Mouse (Mus musculus) neural tube, embryonic 14.5 days (tissue): Measurements from ENCODE around the gene Sh2b1. TPM values are rescaled to one million over a fixed set of nuclear protein-coding genes. Genes with fewer than 3 reads are reported as not detected.

Experiments
- ATAC-seq: fragments of 200-750 bp; cut with Nextera tagmentation; 2 replicates; pipeline ENCODE4 v1.8.0; 2017; ENCODE audit warnings: low read depth, mild to moderate bottlenecking, moderate TSS enrichment, moderate library complexity
- H3K27ac ChIP-seq: fragments of 300-500 bp; sonication (generic); 2 replicates; pipeline ENCODE4 v1.5.1; 2014; ENCODE audit warnings: low read depth, mild to moderate bottlenecking, control low read depth, low read length, moderate library complexity, mixed read lengths
- H3K27me3 ChIP-seq: fragments of 300-500 bp; sonication (generic); 2 replicates; pipeline ENCODE4 v1.6.1; 2014; ENCODE audit warnings: low read length; ENCODE audit not compliant: control insufficient read depth, insufficient read depth
- H3K36me3 ChIP-seq: fragments of 300-500 bp; sonication (generic); 2 replicates; pipeline ENCODE4 v1.6.1; 2014; ENCODE audit warnings: low read length, mixed read lengths; ENCODE audit not compliant: control insufficient read depth, insufficient read depth
- H3K4me1 ChIP-seq: fragments of 300-500 bp; sonication (generic); 2 replicates; pipeline ENCODE4 v1.6.1; 2014; ENCODE audit warnings: low read length; ENCODE audit not compliant: control insufficient read depth, insufficient read depth
- H3K4me2 ChIP-seq: fragments of 300-500 bp; sonication (generic); 2 replicates; pipeline ENCODE4 v1.6.1; 2014; ENCODE audit warnings: mild to moderate bottlenecking, low read depth, low read length, control low read depth
- H3K4me3 ChIP-seq: fragments of 300-500 bp; sonication (generic); 2 replicates; pipeline ENCODE4 v1.5.1; 2014; ENCODE audit warnings: low read depth, low read length, control low read depth, mixed read lengths
- H3K9ac ChIP-seq: fragments of 300-500 bp; sonication (generic); replicated peaks from 2 replicates; pipeline ENCODE4 v1.6.1; 2014; ENCODE audit warnings: low read depth, mild to moderate bottlenecking, control low read depth, low read length, mixed read lengths
- H3K9me3 ChIP-seq: fragments of 300-500 bp; sonication (generic); 2 replicates; pipeline ENCODE4 v1.6.1; 2016; ENCODE audit warnings: low read length; ENCODE audit not compliant: control insufficient read depth
- WGBS: fragments of 180-500 bp; shearing (Covaris S2); extraction: QIAGEN DNeasy Blood & Tissue Kit; methylation state at CpG from one replicate; pipeline ENCODE4 v1.1.7; 2014; 5-methylcytosine and 5-hydroxymethylcytosine counted together
- polyA plus RNA-seq: library from polyadenylated mRNA; unstranded; fragments of >200 nt; fragmentation: Nextera tagmentation; extraction: Ambion mirVana; gene quantifications from 2 replicates; pipeline ENCODE4 v1.2.1, GENCODE M21; 2014

The Sh2b1 gene
- polyA plus RNA-seq, 1 experiment from 2014 or later, result 61.1 TPM

- Histone ChIP-seq H3K27me3 (no peaks in the 10 kb centered on the region), H3K4me2 (no peak overlapping the region), H3K27ac (no peak overlapping the region), H3K9ac (no peak overlapping the region), H3K4me3 (no peak overlapping the region), H3K4me1 (peaks cover 13% of the 10 kb centered on the region), H3K36me3 (peaks cover 43% of the 10 kb centered on the region), H3K9me3 (no peaks in the 10 kb centered on the region)
- WGBS, result 93% methylated on average over 6 of the region's 6 CpGs
- ATAC-seq, result no peak
Observed at GRCm38 (mm10) chr7:126470077-126470476, 5.1 kb downstream of the Sh2b1 start.

- peaks cover under 1% of the 10 kb centered on the region; the same call in 1 of the 2 replicates for H3K4me1 ChIP-seq
- WGBS, result 91% methylated on average over 16 of the region's 18 CpGs
- no peaks in the 10 kb centered on the region for H3K27me3 ChIP-seq
- peak overlapping the region; percentile 16; the same call in 1 of the 2 replicates for H3K27ac ChIP-seq
- H3K36me3 ChIP-seq, result peaks cover 43% of the 10 kb centered on the region
- no peak overlapping the region for H3K4me2 ChIP-seq
- no peak for ATAC-seq
- no peak overlapping the region for H3K9ac ChIP-seq
- no peak overlapping the region for H3K4me3 ChIP-seq
- no peaks in the 10 kb centered on the region for H3K9me3 ChIP-seq
Observed at GRCm38 (mm10) chr7:126467834-126468627, 7.2 kb downstream of the Sh2b1 start.

GRCm38 (mm10) chr7:126467271-126467670 is 8.0 kb downstream of the Sh2b1 start:
- no peak overlapping the region for H3K4me3 ChIP-seq
- H3K27me3 ChIP-seq, result no peaks in the 10 kb centered on the region
- 69% methylated on average over 5 of the region's 5 CpGs for WGBS
- H3K4me2 ChIP-seq, result no peak overlapping the region
- ATAC-seq, result no peak
- H3K9ac ChIP-seq, result no peak overlapping the region
- H3K4me1 ChIP-seq, result no peaks in the 10 kb centered on the region
- peaks cover 42% of the 10 kb centered on the region for H3K36me3 ChIP-seq
- 0 out of 2 replicates have a peak overlapping the region, but pooled peaks have one; percentile 16 for H3K27ac ChIP-seq
- no peaks in the 10 kb centered on the region for H3K9me3 ChIP-seq

GRCm38 (mm10) chr7:126466707-126467106 is 8.5 kb downstream of the Sh2b1 start:
- Histone ChIP-seq H3K27ac (no peak overlapping the region), H3K27me3 (no peaks in the 10 kb centered on the region), H3K9me3 (no peaks in the 10 kb centered on the region), H3K4me3 (no peak overlapping the region), H3K4me1 (no peaks in the 10 kb centered on the region), H3K36me3 (peaks cover 36% of the 10 kb centered on the region), H3K9ac (no peak overlapping the region), H3K4me2 (no peak overlapping the region)
- no peak for ATAC-seq
- 96% methylated on average over 5 of the region's 5 CpGs for WGBS

GRCm38 (mm10) chr7:126466116-126466515 is 9.1 kb downstream of the Sh2b1 start:
- WGBS, result 79% methylated on average over 9 of the region's 9 CpGs
- Histone ChIP-seq H3K9me3 (no peaks in the 10 kb centered on the region), H3K4me3 (no peak overlapping the region), H3K27ac (no peak overlapping the region), H3K4me2 (no peak overlapping the region), H3K4me1 (no peaks in the 10 kb centered on the region), H3K27me3 (no peaks in the 10 kb centered on the region), H3K36me3 (peaks cover 30% of the 10 kb centered on the region), H3K9ac (no peak overlapping the region)
- ATAC-seq, result no peak

- Histone ChIP-seq H3K4me2 (no peak overlapping the region), H3K9ac (no peak overlapping the region), H3K27me3 (no peaks in the 10 kb centered on the region), H3K27ac (no peak overlapping the region), H3K36me3 (peaks cover 25% of the 10 kb centered on the region), H3K9me3 (no peaks in the 10 kb centered on the region), H3K4me3 (no peak overlapping the region), H3K4me1 (no peaks in the 10 kb centered on the region)
- no peak for ATAC-seq
- WGBS, result 65% methylated on average over 7 of the region's 7 CpGs
Observed at GRCm38 (mm10) chr7:126465246-126466030, 9.8 kb downstream of the Sh2b1 start.

- ATAC-seq, result no peak
- Histone ChIP-seq H3K4me3 (no peak overlapping the region), H3K27ac (no peak overlapping the region), H3K9ac (no peak overlapping the region), H3K4me2 (no peak overlapping the region), H3K27me3 (no peaks in the 10 kb centered on the region), H3K36me3 (peaks cover 25% of the 10 kb centered on the region), H3K4me1 (no peaks in the 10 kb centered on the region), H3K9me3 (no peaks in the 10 kb centered on the region)
- WGBS, result 47% methylated on average over 5 of the region's 5 CpGs
Observed at GRCm38 (mm10) chr7:126464836-126465235, 10.4 kb downstream of the Sh2b1 start.

GRCm38 (mm10) chr7:126464121-126464520 is 11.1 kb downstream of the Sh2b1 start:
- WGBS, result 61% methylated on average over 4 of the region's 4 CpGs
- H3K4me2 ChIP-seq, result no peak overlapping the region

GRCm38 (mm10) chr7:126463547-126463946 is 11.7 kb downstream of the Sh2b1 start:
- Histone ChIP-seq H3K36me3 (peaks cover 18% of the 10 kb centered on the region), H3K9ac (no peak overlapping the region), H3K4me1 (no peaks in the 10 kb centered on the region), H3K27me3 (no peaks in the 10 kb centered on the region), H3K9me3 (no peaks in the 10 kb centered on the region), H3K27ac (no peak overlapping the region), H3K4me3 (no peak overlapping the region), H3K4me2 (no peak overlapping the region)
- WGBS, result 72% methylated on average over 4 of the region's 4 CpGs
- ATAC-seq, result no peak

More at GRCm38 (mm10) chr7:126464121-126464520, 11.1 kb downstream of the Sh2b1 start:
- Histone ChIP-seq H3K27me3 (no peaks in the 10 kb centered on the region), H3K9me3 (no peaks in the 10 kb centered on the region), H3K36me3 (peaks cover 23% of the 10 kb centered on the region), H3K4me1 (no peaks in the 10 kb centered on the region), H3K27ac (no peak overlapping the region), H3K4me3 (no peak overlapping the region), H3K9ac (no peak overlapping the region)
- no peak for ATAC-seq
